In genomic region chr11:120215726-120216241, GRCm38 (mm10) we compare ENCODE assay signal across 8 mouse cellular contexts. TPM values are rescaled to one million over a fixed set of nuclear protein-coding genes. Genes with fewer than 3 reads are reported as not detected.
DNase-seq lines count a peak whose midpoint lies in the region; ATAC-seq lines count a peak whose summit lies in the region.

No protein-coding gene starts in this region.

- H3K27me3 ChIP-seq in forebrain, embryonic 11.5 days (ENCODE audit: control insufficient read depth, insufficient read depth, low read length), result no peaks in the 10 kb centered on the region
- no peaks in the 10 kb centered on the region for H3K27me3 ChIP-seq in forebrain, embryonic 16.5 days (replicated peaks; ENCODE audit: control insufficient read depth, insufficient read depth, low read length)
- H3K27me3 ChIP-seq in kidney, embryonic 15.5 days, result no peaks in the 10 kb centered on the region; the same call in 1 of the 2 replicates
- no peaks in the 10 kb centered on the region for H3K27me3 ChIP-seq in midbrain, embryonic 11.5 days (ENCODE audit: control insufficient read depth, insufficient read depth, low read length)

- H3K4me2 ChIP-seq in forebrain, embryonic 11.5 days (ENCODE audit: low read depth, low read length, severe bottlenecking), result no peak overlapping the region
- H3K4me2 ChIP-seq in forebrain, embryonic 16.5 days (ENCODE audit: low read length), result no peak overlapping the region
- H3K4me2 ChIP-seq in kidney, embryonic 15.5 days, result peak overlapping the region; percentile 20
- H3K4me2 ChIP-seq in midbrain, embryonic 11.5 days, result peak overlapping the region; percentile 10; the same call in 1 of the 2 replicates

- peaks cover 19% of the 10 kb centered on the region for H3K4me1 ChIP-seq in forebrain, embryonic 11.5 days (replicated peaks; ENCODE audit: control insufficient read depth, insufficient read depth, low read length)
- peaks cover 5% of the 10 kb centered on the region; the same call in 1 of the 2 replicates for H3K4me1 ChIP-seq in forebrain, embryonic 16.5 days (replicated peaks; ENCODE audit: control insufficient read depth, insufficient read depth, low read length)
- H3K4me1 ChIP-seq in kidney, embryonic 15.5 days, result peaks cover 61% of the 10 kb centered on the region
- peaks cover 33% of the 10 kb centered on the region for H3K4me1 ChIP-seq in midbrain, embryonic 11.5 days (ENCODE audit: control insufficient read depth, insufficient read depth, low read length)

- peaks cover 2% of the 10 kb centered on the region; the same call in 1 of the 2 replicates for H3K9me3 ChIP-seq in forebrain, embryonic 11.5 days (ENCODE audit: control insufficient read depth, low read length)
- H3K9me3 ChIP-seq in forebrain, embryonic 16.5 days (ENCODE audit: control insufficient read depth, low read length), result peaks cover 4% of the 10 kb centered on the region
- peaks cover 12% of the 10 kb centered on the region; the same call in 1 of the 2 replicates for H3K9me3 ChIP-seq in kidney, embryonic 15.5 days (replicated peaks)
- no peaks in the 10 kb centered on the region for H3K9me3 ChIP-seq in midbrain, embryonic 11.5 days (ENCODE audit: control insufficient read depth, low read length)

- peak overlapping the region; percentile 59 for H3K9ac ChIP-seq in forebrain, embryonic 11.5 days (ENCODE audit: low read length)
- no peak overlapping the region for H3K9ac ChIP-seq in forebrain, embryonic 16.5 days (replicated peaks; ENCODE audit: low read depth, low read length)
- no peak overlapping the region for H3K9ac ChIP-seq in kidney, embryonic 15.5 days
- H3K9ac ChIP-seq in midbrain, embryonic 11.5 days (ENCODE audit: low read length), result peak overlapping the region; percentile 64

- H3K4me3 ChIP-seq in forebrain, embryonic 11.5 days (ENCODE audit: low read depth, low read length), result no peak overlapping the region
- no peak overlapping the region for H3K4me3 ChIP-seq in forebrain, embryonic 16.5 days (replicated peaks; ENCODE audit: low read length)
- H3K4me3 ChIP-seq in kidney, embryonic 15.5 days (replicated peaks), result no peak overlapping the region
- no peak overlapping the region for H3K4me3 ChIP-seq in midbrain, embryonic 11.5 days (ENCODE audit: low read depth, low read length)

- peak overlapping the region; percentile 95 for H3K27ac ChIP-seq in forebrain, embryonic 11.5 days (ENCODE audit: low read depth, low read length)
- no peak overlapping the region for H3K27ac ChIP-seq in forebrain, embryonic 16.5 days (ENCODE audit: low read length)
- peak overlapping the region; percentile 96 for H3K27ac ChIP-seq in kidney, embryonic 15.5 days
- H3K27ac ChIP-seq in midbrain, embryonic 11.5 days (ENCODE audit: low read depth, low read length), result peak overlapping the region; percentile 99

- DNase-seq in forebrain, embryonic 11.5 days (ENCODE audit: low spot score), result no peak
- peak; percentile 59 for DNase-seq in embryo, embryonic 11 days
- DNase-seq in midbrain, embryonic 11.5 days (ENCODE audit: low spot score, missing footprints), result peak; percentile 85
- DNase-seq in MN1 (ENCODE audit: low spot score), result no peak
- DNase-seq in gastrocnemius, postnatal 10 days, result no peak
- DNase-seq in gastrocnemius, adult 8-10 months (ENCODE audit: low spot score in 2 of 2), result no peak

- peak; percentile 14; the same call in 1 of the 2 replicates for ATAC-seq in forebrain, embryonic 11.5 days (replicated peaks; ENCODE audit: low FRiP score)
- no peak for ATAC-seq in forebrain, embryonic 16.5 days
- ATAC-seq in kidney, embryonic 15.5 days (replicated peaks; ENCODE audit: low FRiP score), result peak; percentile 44; the same call in 1 of the 2 replicates
- ATAC-seq in midbrain, embryonic 11.5 days (ENCODE audit: low FRiP score), result 0 out of 2 replicates have a peak, but pooled peaks have one; percentile 12

- 52% methylated on average over 10 of the region's 10 CpGs for WGBS in forebrain, embryonic 11.5 days
- 62% methylated on average over 10 of the region's 10 CpGs for WGBS in forebrain, embryonic 16.5 days
- 34% methylated on average over 10 of the region's 10 CpGs for WGBS in kidney, embryonic 15.5 days
- 48% methylated on average over 10 of the region's 10 CpGs for WGBS in midbrain, embryonic 11.5 days

- no peaks in the 10 kb centered on the region for H3K36me3 ChIP-seq in forebrain, embryonic 11.5 days (ENCODE audit: control insufficient read depth, insufficient read depth, low read length)
- no peaks in the 10 kb centered on the region for H3K36me3 ChIP-seq in forebrain, embryonic 16.5 days (ENCODE audit: control insufficient read depth, insufficient read depth)
- peaks cover 10% of the 10 kb centered on the region for H3K36me3 ChIP-seq in kidney, embryonic 15.5 days
- no peaks in the 10 kb centered on the region for H3K36me3 ChIP-seq in midbrain, embryonic 11.5 days (ENCODE audit: control insufficient read depth, insufficient read depth, low read length)

RNA-seq across cellular contexts. Expression of gene Bahcc1, which starts 17.0 kb away (rescaled TPM):
- polyA plus RNA-seq in forebrain, embryonic 11.5 days (2014; fragmentation: Nextera tagmentation; extraction: Ambion mirVana), result 25.2 and 30.3 TPM in 2 replicates
- polyA plus RNA-seq in forebrain, embryonic 16.5 days (2015; fragmentation: Nextera tagmentation; extraction: Ambion mirVana), result 14.5 and 14.8 TPM in 2 replicates
- polyA plus RNA-seq in kidney, embryonic 15.5 days (2015; fragmentation: Nextera tagmentation; extraction: Ambion mirVana), result 11.8 and 14.1 TPM in 2 replicates
- 17.6 and 20.6 TPM in 2 replicates for polyA plus RNA-seq in midbrain, embryonic 11.5 days (2014; fragmentation: Nextera tagmentation; extraction: Ambion mirVana)
- total RNA-seq in gastrocnemius, postnatal 10 days (2021), result 10 to 100 TPM in 1 of 2 experiments, 1 to 10 TPM in 1; 6.4 to 10.5 TPM
- 1 to 10 TPM; 3.6 to 5.8 (median 4.7) TPM for total RNA-seq in gastrocnemius, adult 8-10 months (2022)

Comparison
In these comparisons a context has a peak if more than half of its experiments do, and no peak if none do; other contexts are left out.
1. H3K9ac ChIP-seq: peak in forebrain, embryonic 11.5 days (single experiment) and midbrain, embryonic 11.5 days (single experiment); none in forebrain, embryonic 16.5 days (single experiment) and kidney, embryonic 15.5 days (single experiment).
2. DNase-seq: peak in embryo, embryonic 11 days (single experiment) and midbrain, embryonic 11.5 days (single experiment); none in forebrain, embryonic 11.5 days (single experiment), MN1 (single experiment), gastrocnemius, postnatal 10 days (single experiment) and gastrocnemius, adult 8-10 months (0 of 2).
3. H3K4me2 ChIP-seq: peak in kidney, embryonic 15.5 days (single experiment) and midbrain, embryonic 11.5 days (single experiment); none in forebrain, embryonic 11.5 days (single experiment) and forebrain, embryonic 16.5 days (single experiment).